Mouse (Mus musculus): ENCODE results near the gene Zfp64.

Zfp64 gene

DNA sequence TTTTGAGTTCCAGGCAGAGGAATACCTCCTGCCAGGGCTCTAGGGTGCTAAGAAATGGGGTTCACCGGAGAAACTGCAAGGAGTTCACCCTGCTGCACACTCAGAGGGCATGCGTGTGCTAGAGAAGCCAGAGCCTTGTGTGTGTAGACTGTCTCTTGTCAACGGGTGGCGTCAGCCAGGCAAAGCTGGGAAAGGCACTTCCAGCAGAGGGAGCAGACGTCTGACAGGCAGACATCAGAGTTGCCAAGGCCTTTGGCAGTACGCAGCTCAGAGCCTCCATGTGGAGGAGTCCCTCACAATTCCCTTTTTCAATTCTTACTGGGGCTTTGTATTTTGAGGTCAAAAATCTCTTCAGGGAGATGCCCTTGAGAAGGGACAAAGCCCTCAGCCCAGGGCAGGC is 6.9 kb downstream of the Zfp64 start:
- DNase-seq (ENCODE audit: low read depth), result no peak

DNA sequence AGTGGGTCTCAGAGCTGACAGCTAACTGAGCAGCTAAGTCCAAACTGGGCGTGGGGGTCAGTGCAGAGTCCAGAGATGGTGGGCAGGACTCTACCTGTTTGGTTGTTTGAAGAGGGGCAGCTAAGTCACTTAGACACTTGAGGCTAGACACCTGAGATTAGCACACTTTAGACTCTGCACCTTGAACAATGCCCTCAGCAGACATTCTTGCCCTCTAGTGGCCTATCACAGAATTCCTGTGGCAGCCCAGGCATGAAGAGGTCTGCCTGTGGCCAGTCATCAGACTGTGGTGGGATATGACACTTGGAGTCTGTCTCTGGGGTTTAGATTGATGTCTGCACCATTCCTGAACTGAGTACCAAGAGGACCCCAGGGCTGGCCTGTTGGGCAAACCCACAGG is 7.7 kb downstream of the Zfp64 start:
- no peak for DNase-seq (ENCODE audit: low read depth)

DNA sequence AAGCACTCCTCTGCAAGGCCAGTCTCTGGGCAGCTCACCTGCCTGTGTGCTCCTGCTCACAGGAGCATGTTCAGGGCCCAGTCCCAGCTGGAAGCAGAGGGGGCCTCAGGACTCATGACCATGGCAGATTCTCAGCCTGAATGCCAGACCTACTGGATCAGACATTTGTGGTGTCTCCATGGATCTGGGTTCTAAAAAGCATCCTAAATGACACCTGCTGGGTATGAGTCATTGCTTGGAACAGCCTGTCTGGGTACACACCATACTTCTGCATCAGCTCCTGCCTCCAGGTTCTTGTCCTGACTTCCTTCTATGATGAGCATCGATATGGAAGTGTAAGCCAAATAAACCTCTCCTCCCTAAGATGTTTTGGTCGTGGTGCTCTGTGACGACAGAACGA is 11.4 kb downstream of the Zfp64 start:
- DNase-seq (ENCODE audit: low read depth), result no peak

DNA sequence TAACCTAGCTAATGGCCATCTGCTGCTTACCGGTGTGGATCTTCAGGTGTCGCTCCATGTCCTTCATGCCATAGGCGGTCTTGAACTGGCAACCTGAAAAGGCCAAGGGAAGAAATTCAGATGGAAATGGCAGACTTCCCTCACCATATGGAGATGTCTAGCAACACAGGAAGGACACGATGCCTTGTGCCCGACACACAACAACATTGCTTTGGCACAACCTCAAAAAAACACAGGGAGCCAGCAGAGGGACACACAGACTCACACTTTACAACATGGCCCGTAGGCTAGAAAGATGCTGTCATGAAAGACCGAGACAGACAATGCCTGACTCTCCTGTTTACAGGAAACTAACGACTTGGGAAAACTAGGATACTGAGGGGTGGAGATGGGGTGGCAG is 15.4 kb downstream of the Zfp64 start:
- no peak for DNase-seq (ENCODE audit: low read depth)

DNA sequence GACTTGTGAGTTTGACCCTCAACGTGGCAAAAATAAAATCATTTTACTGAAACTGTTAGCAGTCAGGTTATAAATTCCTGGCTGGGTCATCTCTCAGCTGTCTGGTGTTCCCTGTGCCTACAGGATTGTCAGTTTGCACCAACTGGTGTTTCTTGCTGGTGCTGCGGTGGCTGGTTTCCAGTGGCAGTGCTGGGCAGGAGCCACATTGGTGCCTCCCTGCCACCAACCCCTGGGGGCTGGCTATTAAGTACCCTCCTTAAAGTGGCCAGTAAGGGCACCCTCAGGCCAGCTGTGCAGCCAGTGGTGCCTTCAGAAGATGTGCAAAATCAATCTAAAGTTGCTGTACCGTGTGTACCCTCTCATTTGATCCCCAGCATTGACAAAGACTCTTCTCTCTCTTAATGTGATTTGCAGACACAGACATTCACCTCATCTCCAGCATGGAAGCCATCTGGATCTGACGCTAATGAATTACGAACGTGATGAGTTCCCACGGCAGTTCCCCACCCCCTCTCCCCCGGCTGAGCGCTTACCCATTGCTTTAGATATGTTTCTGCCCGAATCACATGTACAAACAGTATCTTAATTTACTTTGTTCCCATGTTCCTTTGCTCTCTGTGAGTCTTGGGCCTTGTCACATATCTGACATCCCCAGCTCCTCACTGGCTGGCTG is 16.0 kb downstream of the Zfp64 start:
- no peak for DNase-seq (ENCODE audit: low read depth)

DNA sequence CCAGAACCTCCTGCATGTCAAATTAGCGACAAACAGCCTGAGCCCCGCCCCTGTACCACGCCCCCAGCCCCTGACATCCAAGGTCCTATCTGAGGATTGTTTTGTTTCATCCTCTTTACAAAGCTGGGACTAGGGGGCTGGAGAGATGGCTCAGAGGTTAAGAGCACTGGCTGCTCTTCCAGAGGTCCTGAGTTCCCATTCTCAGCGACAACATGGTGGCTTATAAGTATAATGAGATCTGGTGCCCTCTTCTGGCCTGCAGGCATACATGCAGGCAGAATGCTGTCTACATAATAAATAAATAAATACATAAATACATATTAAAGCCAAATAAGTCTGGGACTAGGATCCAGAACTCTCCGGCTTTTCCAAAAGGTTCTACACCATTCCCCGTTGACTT is 18.5 kb downstream of the Zfp64 start:
- DNase-seq (ENCODE audit: low read depth), result peak; percentile 39

DNA sequence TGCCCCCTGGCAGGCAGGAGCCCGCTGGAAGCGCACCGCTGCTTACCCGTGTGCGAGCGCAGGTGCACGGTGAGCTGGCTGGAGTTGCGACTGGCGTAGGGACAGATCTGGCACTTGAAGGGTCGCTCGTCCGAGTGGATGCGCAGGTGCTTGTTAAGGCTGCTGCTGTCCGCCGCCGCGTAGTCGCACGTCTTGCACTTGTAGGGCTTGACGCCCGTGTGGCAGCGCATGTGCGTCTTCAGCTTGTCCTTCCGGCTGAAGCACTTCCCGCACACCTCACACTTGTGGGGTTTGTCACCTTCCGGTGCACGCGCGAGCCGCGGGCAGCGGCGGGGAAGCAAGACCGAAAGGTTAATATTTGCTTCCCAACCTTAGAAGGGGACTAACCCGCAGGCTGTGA is 20.2 kb downstream of the Zfp64 start:
- DNase-seq (ENCODE audit: low read depth), result no peak

DNA sequence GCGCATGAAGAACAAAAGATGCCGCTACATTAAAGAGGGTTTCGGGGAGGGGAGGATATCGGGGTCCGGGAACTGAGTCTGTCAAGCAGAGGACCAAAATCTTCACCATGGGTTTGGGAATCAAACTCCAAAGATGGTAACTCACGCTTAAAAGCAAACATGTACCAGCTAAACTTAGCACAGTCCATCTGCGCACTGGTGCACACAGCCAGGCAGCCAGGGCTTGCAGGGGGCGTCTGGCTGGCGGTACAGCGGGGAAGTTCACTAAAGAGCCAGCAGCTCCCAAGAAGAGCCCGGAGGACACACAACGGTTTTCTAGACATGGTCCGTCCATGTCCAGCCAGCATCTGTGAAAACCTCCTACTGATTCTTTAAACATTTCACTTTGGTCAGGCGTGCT is 23.7 kb downstream of the Zfp64 start:
- DNase-seq (ENCODE audit: low read depth), result no peak

DNA sequence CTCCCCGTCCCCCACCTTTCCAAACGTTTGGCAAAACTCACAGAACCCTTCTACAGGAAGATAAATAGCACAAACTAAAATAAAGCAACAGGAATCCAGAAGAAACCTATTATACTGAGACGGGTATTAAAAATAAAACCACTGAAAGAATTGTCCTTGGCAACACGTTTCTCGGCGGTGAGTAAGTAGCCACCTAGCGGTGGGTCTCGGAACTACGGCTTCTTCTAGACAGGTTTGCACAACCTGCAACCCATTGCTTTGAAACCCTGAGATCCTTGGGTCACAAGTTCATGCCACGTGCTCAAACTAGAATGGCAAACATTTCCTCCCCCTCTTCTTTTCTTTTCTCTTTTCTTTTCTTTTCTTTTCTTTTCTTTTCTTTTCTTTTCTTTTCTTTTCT is 25.7 kb downstream of the Zfp64 start:
- peak; percentile 78 for DNase-seq (ENCODE audit: low read depth)

DNA sequence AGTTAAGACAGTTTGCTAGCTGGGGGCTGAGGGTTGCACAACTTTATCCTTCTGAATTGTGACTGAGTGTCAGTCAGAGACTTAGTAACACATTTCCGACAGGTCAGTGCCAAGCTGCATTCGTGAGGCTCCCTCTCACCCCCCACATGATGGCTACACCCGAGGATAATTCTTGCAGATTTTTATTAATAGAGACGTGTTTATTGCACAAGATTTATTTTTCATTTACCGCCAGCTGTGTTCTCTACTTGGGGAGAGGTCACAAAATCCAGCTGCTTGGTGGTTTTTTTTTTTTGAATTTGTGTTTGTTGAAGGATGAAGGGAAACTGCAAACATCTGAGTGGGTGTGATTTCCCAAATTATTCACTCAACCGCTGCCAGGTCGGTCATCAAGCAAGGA is 28.0 kb downstream of the Zfp64 start:
- no peak for DNase-seq (ENCODE audit: low read depth)

DNA sequence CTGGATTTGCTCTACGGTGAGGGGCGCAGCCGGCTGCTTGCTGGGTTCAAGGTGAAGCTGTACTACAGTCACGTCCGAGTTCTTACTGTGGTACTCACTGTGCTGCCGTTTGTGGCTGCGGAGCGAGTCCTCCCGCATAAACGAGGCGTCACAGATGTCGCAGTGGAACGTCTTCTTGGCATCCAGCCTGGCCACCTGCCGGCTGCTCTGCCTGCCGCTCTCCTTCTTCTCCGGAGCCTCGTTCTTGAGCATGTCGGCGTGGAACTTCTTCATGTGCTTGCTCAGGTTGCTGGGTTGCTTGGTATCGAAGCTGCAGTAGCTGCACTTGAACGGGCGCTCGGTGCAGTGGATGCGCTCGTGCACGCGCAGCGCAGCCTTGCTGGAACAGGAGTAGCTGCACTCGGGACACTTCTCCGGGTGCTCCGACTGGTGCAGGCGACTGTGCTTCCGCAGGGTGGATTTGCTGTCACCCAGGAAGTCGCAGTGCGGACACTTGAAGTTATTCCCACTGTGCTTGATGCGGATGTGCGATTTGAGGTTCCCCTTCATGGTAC is 29.1 kb downstream of the Zfp64 start:
- DNase-seq (ENCODE audit: low read depth), result no peak

DNA sequence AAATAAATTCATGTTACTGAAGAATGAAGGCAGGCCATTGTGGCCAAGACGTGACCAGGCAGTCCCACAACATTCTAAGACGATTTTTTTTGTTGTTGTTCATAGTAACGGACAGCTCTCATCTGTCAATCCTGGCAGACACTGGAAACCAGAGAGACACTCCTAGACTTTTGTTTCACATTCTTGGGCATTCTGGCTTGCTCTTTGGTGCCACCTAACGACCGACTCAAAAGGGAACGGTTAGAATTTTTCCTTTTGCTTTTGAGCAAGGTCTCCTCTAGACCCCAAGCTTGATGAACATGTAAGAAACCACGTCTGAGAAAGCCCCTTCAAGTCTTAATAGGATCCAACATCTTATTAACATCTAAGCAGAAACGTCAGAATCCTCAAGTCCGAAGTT is 31.7 kb downstream of the Zfp64 start:
- peak; percentile 26 for DNase-seq (ENCODE audit: low read depth)

DNA sequence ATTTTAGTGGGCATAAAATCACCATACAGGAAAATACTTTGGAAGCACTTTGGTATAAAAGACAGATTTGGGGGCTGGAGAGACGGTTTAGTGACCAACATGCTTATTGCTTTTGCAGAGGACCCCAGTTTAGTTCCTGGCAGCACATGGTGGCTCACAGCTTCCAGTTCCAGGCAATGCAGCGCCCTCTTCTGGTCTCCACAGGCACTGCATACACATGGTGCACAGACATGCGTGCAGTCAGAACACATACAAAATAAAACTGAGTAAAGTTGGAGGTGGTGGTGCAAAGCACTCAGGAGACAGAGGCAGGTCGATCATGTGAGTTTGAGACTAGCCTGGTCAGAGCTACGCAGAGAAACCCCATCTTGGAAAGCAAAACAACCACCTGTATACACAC is 32.9 kb downstream of the Zfp64 start:
- DNase-seq (ENCODE audit: low read depth), result no peak

DNA sequence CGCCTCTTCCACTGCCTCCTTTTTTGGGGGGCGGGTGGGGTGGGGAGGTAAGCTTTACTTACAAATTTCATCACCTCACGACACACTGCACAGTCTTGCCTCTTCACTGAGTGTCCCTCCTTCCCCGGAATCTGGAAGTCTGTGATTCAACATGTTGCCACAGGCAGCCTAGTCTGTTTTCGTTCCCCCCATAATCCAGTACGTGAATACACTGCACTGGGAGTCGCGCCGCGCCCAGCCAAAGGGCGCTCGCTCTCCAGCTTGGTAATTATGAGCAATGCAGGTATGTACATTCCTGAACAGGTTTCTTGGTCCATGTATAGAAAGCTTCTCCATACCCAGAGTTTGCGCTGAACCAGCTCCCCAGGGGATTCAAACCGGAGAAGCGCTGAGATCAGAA is 35.4 kb downstream of the Zfp64 start:
- DNase-seq (ENCODE audit: low read depth), result no peak

DNA sequence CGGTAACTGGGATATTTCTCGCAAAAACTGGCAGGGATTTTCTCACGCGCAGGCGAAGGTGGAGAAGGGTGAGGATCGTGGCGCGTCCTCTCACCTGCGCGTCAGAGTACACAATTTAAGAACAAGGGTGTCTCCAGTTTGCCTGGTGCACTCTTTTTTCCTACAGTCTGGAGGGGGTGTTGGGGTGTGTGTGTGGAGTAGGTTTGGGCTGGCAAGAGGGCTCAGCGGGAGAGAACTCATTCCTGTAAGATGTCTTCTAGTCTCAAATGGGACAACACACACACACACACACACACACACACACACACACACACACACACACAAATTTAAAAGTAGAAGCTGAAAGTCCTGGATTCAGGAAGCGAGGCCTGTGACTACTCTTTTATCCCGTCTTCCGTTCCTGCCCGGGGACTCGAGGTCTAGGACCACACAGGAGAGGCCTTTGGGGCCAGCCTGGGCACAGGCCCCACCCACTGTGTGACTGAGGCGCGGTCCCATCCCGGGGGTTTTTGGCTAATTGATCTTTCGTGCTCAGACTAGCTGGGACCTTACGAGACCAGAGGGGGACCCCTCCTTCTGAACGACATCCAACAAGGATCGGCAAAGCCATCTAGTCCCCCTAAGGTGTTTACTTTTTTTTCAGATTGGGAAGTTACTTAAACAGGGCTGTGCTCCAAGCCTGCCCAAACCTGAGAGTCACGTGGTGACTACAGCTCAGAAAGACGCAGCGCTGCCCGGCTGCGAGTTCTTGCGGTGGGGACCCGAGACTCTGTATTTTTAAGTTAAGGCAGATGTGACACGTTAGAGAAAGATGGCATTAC is 42.3 kb downstream of the Zfp64 start:
- DNase-seq (ENCODE audit: low read depth), result no peak

DNA sequence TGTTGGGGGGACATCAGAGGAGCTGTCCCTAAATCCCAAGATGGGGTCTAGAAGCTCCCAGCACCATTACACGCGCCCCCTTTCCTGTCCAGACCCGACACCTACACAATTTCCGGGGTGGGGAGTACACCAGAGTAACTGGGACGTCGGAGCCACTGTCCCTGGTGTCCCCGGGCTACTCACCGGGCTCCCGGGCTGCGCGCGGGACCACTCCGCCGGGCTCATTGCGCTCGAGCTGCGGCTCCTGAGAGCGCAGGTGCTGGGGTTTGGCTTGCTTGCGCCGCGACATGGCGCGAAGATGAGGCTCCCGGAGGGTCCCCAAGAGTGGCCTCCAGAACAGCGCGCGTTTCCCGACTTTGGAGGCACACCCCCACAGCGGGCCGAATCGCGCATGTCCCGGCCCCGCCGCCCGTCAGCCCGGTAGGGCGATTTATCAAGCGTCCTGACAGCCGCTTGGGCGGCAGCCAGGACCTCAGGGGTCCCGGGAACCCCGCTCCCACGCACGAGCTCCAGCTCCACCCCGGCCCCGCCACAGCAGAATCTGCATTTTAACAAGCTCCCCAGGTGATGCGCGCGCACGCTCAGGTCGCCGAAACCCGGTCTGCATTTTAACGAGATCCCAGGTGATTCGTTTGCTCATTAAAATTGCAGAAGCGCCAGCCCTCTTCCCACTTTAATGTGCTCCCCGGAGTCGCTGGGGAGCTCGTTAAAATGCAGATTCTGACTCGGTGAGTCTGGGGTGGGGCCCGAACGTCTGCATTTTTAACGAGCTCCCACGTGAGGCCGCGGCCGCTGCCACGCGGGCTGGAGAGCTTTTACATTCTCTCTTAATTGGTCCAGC is 43.1 kb downstream of the Zfp64 start:
- no peak for DNase-seq (ENCODE audit: low read depth)

DNA sequence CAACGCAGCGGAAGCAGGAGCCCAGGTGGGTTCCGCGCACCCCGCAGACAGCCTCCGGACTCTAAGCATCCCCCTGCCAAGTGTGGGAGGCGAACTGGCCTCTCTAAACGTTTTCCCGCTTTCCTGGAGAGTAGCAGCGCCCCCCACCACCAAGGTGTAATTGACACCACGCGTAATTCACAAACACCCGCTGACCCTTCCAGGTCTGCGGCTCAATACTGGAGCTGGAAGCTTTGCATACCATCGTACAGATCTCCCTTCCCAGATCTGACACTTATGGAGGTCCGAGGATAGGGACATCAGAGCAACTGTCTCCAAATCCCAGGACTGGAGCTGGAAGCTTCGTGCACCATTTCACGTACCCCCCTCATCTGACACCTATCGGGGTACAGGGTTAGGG is 43.9 kb downstream of the Zfp64 start:
- no peak for DNase-seq (ENCODE audit: low read depth)

DNA sequence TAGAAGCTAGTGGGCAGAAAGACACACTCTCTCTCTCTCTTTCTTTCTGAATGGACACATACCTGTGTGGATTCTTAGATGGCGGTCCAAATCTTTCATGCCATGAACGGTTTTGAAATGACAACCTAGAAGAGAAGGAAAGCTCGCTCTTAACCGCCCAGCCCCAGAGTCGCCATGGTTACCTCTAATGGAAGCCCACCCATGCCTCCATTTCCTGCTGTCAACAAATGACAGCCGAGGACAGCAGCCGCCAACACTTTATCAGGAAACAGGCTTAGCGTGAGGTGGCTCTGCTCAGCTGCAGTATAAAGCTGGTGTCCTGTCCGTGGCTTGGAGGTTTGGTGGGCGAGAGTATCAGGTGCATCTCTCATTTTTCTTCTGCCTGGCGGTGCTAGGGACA is 49.4 kb downstream of the Zfp64 start:
- no peak for DNase-seq (ENCODE audit: low read depth)

DNA sequence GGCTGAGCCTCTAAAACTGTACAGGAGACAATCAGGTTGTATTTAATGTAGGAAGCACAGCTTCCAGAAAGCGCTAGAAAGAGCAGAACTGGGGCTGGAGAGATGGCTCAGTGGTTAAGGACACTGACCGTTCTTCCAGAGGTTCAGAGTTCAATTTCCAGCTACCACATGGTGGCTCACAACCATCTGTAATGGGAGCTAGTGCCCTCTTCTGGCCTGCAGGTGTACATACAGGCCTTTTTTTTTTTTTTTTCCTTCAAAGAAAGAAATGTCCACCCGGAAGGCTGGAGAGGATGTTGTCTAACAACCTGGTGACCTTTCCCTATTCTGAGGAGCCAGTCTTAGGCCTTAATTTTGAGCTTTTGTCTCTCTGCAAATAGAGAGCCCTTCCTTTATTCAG is 50.5 kb downstream of the Zfp64 start:
- peak; percentile 56 for DNase-seq (ENCODE audit: low read depth)

DNA sequence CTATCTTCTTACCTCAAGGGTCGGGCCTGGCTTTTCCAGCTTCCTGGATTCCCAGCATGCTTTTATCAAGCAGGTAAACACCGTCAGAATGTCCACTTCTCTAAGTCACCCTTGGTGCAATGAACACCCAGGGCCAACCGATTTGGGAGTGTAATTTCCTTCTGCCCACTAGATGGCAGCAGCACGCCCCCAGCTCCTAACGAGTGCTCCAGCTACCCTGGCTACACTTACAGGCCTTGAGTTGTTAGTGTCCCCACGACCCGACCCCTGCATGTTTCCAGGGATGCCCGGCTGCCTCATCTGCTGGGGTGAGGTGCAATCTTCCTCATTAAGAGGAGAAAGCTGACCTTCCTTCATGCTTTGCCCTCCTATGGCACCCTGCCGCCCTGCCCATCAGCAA is 51.2 kb downstream of the Zfp64 start:
- peak; percentile 79 for DNase-seq (ENCODE audit: low read depth)

DNA sequence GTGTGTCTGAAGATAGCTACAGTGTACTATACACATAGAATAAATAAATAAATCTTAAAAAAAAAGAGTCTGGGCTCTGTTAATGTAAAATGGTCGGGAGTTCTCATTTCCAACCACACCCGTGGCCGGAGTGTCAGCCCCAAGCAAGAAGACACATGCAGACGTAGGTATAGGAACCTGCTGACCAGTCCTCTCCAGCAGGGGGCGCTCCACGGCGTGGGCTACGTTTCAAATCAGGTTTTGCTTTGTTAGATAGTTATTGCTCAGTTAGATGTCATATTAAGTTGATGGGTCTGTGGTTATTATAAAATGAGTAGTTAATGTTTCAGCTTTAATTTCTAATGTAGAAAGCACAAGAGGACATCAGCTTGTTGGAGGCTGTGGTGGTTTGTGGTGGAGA is 52.8 kb downstream of the Zfp64 start:
- DNase-seq (ENCODE audit: low read depth), result peak; percentile 66

DNA sequence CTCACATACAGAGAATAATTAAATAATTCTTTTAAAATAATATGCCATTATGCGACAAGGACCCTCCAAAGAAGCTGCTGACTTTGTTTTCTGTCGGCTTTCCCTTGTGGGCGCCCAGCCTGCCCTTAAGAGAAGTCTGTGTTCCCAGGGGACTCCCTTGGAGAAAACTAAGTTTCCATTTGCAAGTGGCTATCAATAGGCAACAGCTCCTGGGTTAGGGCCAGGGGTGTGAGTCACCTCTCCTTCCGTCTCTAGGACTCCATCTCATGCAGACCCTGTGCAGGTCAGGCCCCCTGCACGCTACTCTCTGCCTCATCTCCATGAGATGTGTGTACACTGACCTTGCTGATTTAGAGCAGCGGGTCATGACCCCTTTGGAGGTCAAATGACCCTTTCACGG is 57.5 kb downstream of the Zfp64 start:
- DNase-seq (ENCODE audit: low read depth), result no peak

DNA sequence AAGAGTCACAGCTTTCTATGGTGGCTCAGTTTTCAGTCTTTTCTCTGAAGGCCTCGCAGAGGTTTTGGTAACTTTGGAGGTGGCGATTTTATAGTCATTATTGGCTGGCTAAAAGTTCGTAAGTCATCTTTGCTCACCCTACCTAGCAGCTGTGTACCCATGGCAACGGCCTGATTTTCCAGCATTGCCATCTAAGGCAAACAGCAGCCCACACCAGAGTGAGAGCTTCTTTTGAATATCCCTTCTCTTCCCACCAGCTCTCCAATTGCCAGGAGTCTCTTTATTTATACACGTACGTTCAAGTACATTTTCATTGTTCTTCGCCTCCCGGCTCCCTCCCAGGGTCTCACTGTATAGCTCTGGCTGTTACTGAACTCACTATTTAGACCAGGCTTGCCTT is 59.9 kb downstream of the Zfp64 start:
- DNase-seq (ENCODE audit: low read depth), result no peak

All from 416B (cell line).